Mouse (Mus musculus): Measurements from ENCODE around the gene Gm10715.
"Not testable (repeated sequence)": the region's sequence is repeated elsewhere in the genome, so short reads cannot be mapped to it uniquely, and the experiment has no call there.

The Gm10715 gene

GRCm38 (mm10) chr9:3024912-3025467 is 11.7 kb upstream of the Gm10715 start, which contains the start of gene Gm10717:
Gene Gm10717, plus strand, starts transcription at chr9:3025417.
- DNase-seq = not testable (repeated sequence)

- DNase-seq = not testable (repeated sequence)
Observed at GRCm38 (mm10) chr9:3025653-3026052, 11.0 kb upstream of the Gm10715 start.

GRCm38 (mm10) chr9:3026136-3026535 is 10.5 kb upstream of the Gm10715 start:
- DNase-seq = not testable (repeated sequence)

GRCm38 (mm10) chr9:3026741-3027140 is 9.9 kb upstream of the Gm10715 start:
- not testable (repeated sequence) for DNase-seq

- peak; percentile 73 for DNase-seq
Observed at GRCm38 (mm10) chr9:3027200-3027599, 9.5 kb upstream of the Gm10715 start.

- not testable (repeated sequence) for DNase-seq
Observed at GRCm38 (mm10) chr9:3029276-3030000, 7.2 kb upstream of the Gm10715 start.

- DNase-seq = peak; percentile 93
Observed at GRCm38 (mm10) chr9:3030677-3031318, 5.9 kb upstream of the Gm10715 start.

- DNase-seq = not testable (repeated sequence)
Observed at GRCm38 (mm10) chr9:3034299-3034698, 2.4 kb upstream of the Gm10715 start, which contains the start of gene Gm17535. Gene Gm17535, plus strand, starts transcription at chr9:3034599.

- peak; percentile 56 for DNase-seq
Observed at GRCm38 (mm10) chr9:3038161-3038560, 1.5 kb downstream of the Gm10715 start.

All from retina, postnatal 1 day (tissue).